8 mouse cellular contexts compared by ENCODE assay signal in genomic region chr10:83895741-83896150, GRCm38 (mm10).
DNase-seq lines count a peak whose midpoint lies in the region; ATAC-seq and TF ChIP-seq lines count a peak whose summit lies in the region.

No protein-coding gene starts in this region.

- no peaks in the 10 kb centered on the region for H3K27me3 ChIP-seq in midbrain, postnatal 0 days (ENCODE audit: insufficient read depth, low read length)
- H3K27me3 ChIP-seq in midbrain, embryonic 15.5 days (replicated peaks), result no peaks in the 10 kb centered on the region
- H3K27me3 ChIP-seq in myocyte (ENCODE audit: control insufficient read depth, insufficient read depth, insufficient read length), result no peaks in the 10 kb centered on the region

- TF ChIP-seq POLR2A in myocyte (IDR thresholded peaks at IDR 0.05; ENCODE audit: insufficient read length, low read depth), result no peak

- H3K36me3 ChIP-seq in midbrain, postnatal 0 days (ENCODE audit: insufficient read depth, low read length), result no peaks in the 10 kb centered on the region
- H3K36me3 ChIP-seq in midbrain, embryonic 15.5 days (replicated peaks), result no peaks in the 10 kb centered on the region
- no peaks in the 10 kb centered on the region for H3K36me3 ChIP-seq in myocyte (ENCODE audit: control insufficient read depth, insufficient read depth)

- H3K27ac ChIP-seq in midbrain, postnatal 0 days (ENCODE audit: low read depth, low read length), result no peak overlapping the region
- H3K27ac ChIP-seq in midbrain, embryonic 15.5 days, result no peak overlapping the region

- no peak overlapping the region for H3K9ac ChIP-seq in midbrain, postnatal 0 days (replicated peaks; ENCODE audit: low read length, poor library complexity, severe bottlenecking)
- H3K9ac ChIP-seq in midbrain, embryonic 15.5 days, result no peak overlapping the region

- no peaks in the 10 kb centered on the region for H3K79me2 ChIP-seq in myocyte (ENCODE audit: control insufficient read depth, insufficient read depth)

- H3K4me2 ChIP-seq in midbrain, postnatal 0 days (ENCODE audit: low read depth, low read length, poor library complexity, severe bottlenecking), result no peak overlapping the region
- no peak overlapping the region for H3K4me2 ChIP-seq in midbrain, embryonic 15.5 days
- no peak overlapping the region for H3K4me2 ChIP-seq in myocyte (ENCODE audit: low read depth)

- H3ac ChIP-seq in myocyte (ENCODE audit: control insufficient read depth, insufficient read length), result no peak overlapping the region

- no peak for ATAC-seq in midbrain, postnatal 0 days (ENCODE audit: low FRiP score)
- ATAC-seq in midbrain, embryonic 15.5 days (replicated peaks), result no peak

- peak; percentile 51 for DNase-seq in midbrain, postnatal 0 days (ENCODE audit: low spot score)
- DNase-seq in forelimb bud, embryonic 11.5 days (ENCODE audit: low read depth, low spot score), result peak; percentile 69
- peak; percentile 83 to 85 for DNase-seq in heart, postnatal 10 days
- DNase-seq in adrenal gland, adult 2 months, result no peak
- DNase-seq in natural killer cell, adult 2 months (ENCODE audit: low spot score in 2 of 2), result no peak
- no peak for DNase-seq in adrenal gland, adult 18-20 months (ENCODE audit: low spot score in 2 of 2)

- no peaks in the 10 kb centered on the region for H3K9me3 ChIP-seq in midbrain, postnatal 0 days (ENCODE audit: low read length)
- H3K9me3 ChIP-seq in midbrain, embryonic 15.5 days, result no peaks in the 10 kb centered on the region

- H3K4me3 ChIP-seq in midbrain, postnatal 0 days (ENCODE audit: low read depth, low read length), result no peak overlapping the region
- no peak overlapping the region for H3K4me3 ChIP-seq in midbrain, embryonic 15.5 days
- no peak overlapping the region for H3K4me3 ChIP-seq in myocyte

- intact Hi-C loops in heart, postnatal 10 days (cut with DNase I), result no loop called here

- WGBS in midbrain, postnatal 0 days, result 54% methylated on average over 3 of the region's 3 CpGs
- 75% methylated on average over 3 of the region's 3 CpGs for WGBS in midbrain, embryonic 15.5 days

- TF ChIP-seq CTCF in midbrain, postnatal 0 days (IDR thresholded peaks at IDR 0.05), result no peak

- no peaks in the 10 kb centered on the region for H3K4me1 ChIP-seq in midbrain, postnatal 0 days (ENCODE audit: insufficient read depth, low read length)
- no peaks in the 10 kb centered on the region for H3K4me1 ChIP-seq in midbrain, embryonic 15.5 days

TF ChIP-seq in myocyte, 11 proteins besides CTCF, POLR2A, EP300 and RAD21:
- TF ChIP-seq POLR2AphosphoS2 (IDR thresholded peaks at IDR 0.05; ENCODE audit: insufficient read length, low read depth) (no peak), SRF (IDR thresholded peaks at IDR 0.05; ENCODE audit: control insufficient read depth, insufficient read length, low read depth) (no peak), REST (IDR thresholded peaks at IDR 0.05; ENCODE audit: insufficient read depth, insufficient read length) (no peak), CEBPB (IDR thresholded peaks at IDR 0.05; ENCODE audit: insufficient read depth, poor library complexity, severe bottlenecking) (no peak), MYOG (IDR thresholded peaks at IDR 0.05; ENCODE audit: control insufficient read depth in 1 of 3, insufficient read depth in 1 of 3, insufficient read length in 2 of 3, low read depth in 2 of 3) (peak in 2 of 3 experiments; percentile 23 to 52), TCF3 (IDR thresholded peaks at IDR 0.05; ENCODE audit: insufficient read length, low read depth) (no peak), E2F4 (IDR thresholded peaks at IDR 0.05; ENCODE audit: insufficient read depth) (no peak), MYOD1 (IDR thresholded peaks at IDR 0.05; ENCODE audit: control insufficient read depth in 1 of 3, insufficient read length in 2 of 3, low read depth in 2 of 3) (peak in 1 of 3 experiments; percentile 57), TCF12 (IDR thresholded peaks at IDR 0.05; ENCODE audit: insufficient read depth, poor library complexity, severe bottlenecking) (no peak)
TF ChIP-seq in myocyte: peak in this region for 2.

Comparison
In these comparisons a context has a peak if more than half of its experiments do, and no peak if none do; other contexts are left out.
1. DNase-seq: peak in midbrain, postnatal 0 days (single experiment), forelimb bud, embryonic 11.5 days (single experiment) and heart, postnatal 10 days (2 of 2); none in adrenal gland, adult 2 months (single experiment), natural killer cell, adult 2 months (0 of 2) and adrenal gland, adult 18-20 months (0 of 2).